Mouse (Mus musculus): Measurements from ENCODE around the gene Man1a.

The Man1a gene

DNA sequence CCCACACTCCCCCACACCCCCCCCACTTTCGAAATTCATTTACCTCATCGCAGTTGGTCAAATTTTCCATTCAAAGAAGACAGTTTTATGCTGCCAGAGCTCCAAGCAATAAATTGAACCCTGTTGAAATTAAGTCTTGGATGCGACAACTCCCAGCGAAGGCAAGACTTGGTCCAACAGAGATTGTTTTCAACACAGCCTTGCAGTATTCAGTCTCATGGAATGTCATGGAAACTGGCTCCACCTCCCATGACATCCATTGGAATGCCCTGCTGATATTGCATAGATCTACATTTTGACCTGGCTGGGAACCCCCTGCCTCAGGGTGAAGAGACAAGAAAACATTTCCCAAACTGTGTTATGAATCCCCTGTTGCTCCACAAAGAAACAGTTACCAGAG lies at the start of gene Man1a:
TSS of gene Man1a (minus strand) at position 190 of the 400 bp plus-strand sequence.
- in situ Hi-C loops (cut with MboI; ENCODE audit: low sequenced_read_pairs) = no loop called here

DNA sequence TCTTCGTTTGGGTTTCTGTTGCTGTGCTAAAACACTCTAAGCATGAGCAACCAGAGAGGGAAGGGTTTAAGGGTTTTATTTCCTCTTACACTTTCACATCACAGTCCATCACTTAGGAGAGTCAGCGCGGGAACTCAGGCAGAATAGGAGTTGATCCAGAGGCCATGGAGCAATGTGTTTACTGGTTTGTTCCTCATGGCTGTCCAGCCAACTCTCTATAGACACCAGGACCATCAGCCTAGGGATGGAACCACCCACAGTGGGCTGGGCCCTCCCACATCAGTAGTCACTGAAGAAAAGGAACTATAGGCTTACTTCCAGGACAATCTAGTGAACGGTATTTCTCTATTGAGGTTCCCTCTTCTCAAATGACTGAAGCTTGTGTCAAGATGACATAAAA lies 45.4 kb upstream of the Man1a start:
- in situ Hi-C loops (cut with MboI; ENCODE audit: low sequenced_read_pairs) = no loop called here

DNA sequence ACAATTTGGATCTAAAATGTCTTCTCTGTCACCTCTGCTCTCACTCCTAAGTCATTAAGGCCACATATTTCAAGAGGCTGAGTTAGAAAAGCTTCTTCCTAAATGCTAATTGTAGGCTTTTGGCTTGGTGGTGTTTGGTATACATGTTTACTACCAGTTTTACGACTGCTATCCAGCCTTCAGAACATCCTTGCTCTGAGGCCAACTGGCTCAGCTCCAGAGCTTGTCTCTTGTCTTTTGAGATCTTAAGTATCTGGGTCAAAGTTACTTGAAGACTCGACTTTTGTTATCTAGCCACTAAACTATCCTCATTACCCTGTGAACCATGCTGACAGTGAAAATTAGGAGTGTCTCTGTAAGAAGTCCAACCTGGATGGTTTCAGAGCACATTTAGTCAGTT lies 44.0 kb upstream of the Man1a start:
- in situ Hi-C loops (cut with MboI; ENCODE audit: low sequenced_read_pairs) = no loop called here

DNA sequence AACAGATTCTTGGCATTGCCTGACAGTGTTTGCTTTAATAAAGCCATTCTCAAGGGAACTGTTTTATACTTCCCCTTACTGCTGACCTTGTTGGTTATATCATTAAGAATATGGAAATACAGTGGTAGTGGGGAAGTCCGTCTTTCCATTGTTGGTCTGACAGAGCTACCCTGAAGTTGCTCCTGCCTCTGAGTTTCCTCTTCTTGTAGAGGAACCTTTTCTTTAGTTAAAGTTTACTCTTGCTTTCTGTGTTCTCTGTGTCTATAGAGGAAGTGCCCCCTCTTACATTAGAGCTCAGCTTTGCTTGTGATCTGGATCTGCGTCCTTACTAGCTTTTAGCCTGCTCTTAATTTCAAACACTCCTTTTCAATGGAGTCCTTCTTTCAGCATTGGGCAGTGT lies 42.9 kb upstream of the Man1a start:
- in situ Hi-C loops (cut with MboI; ENCODE audit: low sequenced_read_pairs) = no loop called here

DNA sequence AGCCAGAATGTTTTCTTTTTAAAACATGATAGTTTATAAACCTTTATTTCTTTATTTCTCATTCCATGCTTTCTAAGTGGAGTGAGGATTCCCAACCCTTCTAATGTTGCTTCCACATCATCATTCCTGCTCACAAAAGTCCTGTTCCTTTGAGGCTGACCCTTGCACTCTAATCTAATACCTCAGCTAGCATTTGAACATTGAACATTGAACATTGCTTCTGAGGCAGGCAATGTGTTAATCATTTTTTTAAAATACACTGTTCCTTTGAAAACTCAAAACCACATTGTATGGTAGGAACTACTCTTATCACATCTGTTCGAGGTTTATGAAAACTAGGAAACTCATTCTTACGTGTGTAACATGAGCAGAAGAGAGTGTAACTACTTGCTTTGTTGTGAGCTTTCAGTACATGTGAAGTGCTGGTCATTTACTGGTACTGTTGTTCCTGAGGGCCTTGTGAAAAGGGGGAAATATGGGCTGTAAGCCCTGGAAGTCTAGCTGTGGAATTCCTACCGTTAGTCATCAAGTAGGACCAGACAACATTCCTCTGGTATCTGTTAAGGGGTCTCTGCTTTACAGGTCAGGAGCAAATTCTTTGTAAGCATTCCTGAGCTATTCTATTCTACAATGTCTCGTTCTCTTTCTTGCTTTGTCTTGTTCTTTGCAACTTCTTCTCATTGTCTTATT lies 42.0 kb upstream of the Man1a start:
- in situ Hi-C loops (cut with MboI; ENCODE audit: low sequenced_read_pairs) = no loop called here

- in situ Hi-C loops (cut with MboI; ENCODE audit: low sequenced_read_pairs) = no loop called here
These were observed 41.4 kb upstream of the Man1a start for GRCm38 (mm10) chr10:54117763-54118162.

- in situ Hi-C loops (cut with MboI; ENCODE audit: low sequenced_read_pairs) = no loop called here
These were observed 27.3 kb upstream of the Man1a start for GRCm38 (mm10) chr10:54103671-54104070.

- in situ Hi-C loops (cut with MboI; ENCODE audit: low sequenced_read_pairs) = no loop called here
These were observed 15.7 kb upstream of the Man1a start for GRCm38 (mm10) chr10:54092081-54092480.

DNA sequence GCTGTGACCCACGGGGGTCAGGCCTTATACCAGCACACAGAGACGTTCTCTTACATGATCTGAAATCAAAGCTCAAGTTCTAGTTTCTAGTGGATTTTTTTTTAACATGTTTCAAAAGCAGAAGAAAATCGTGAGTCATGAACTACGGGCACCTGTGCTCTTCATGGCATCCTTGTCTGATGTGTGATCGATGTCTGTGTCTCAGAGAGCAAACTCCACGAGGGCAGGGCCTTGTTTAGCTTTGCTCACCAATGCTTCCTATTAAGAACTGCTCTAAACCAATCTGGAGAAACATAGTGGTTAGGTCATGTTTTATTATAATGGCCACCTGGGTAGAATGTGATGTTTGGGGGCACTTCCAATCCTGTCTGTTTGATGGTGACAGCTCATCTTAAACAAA lies 13.5 kb upstream of the Man1a start:
- in situ Hi-C loops (cut with MboI; ENCODE audit: low sequenced_read_pairs) = no loop called here

DNA sequence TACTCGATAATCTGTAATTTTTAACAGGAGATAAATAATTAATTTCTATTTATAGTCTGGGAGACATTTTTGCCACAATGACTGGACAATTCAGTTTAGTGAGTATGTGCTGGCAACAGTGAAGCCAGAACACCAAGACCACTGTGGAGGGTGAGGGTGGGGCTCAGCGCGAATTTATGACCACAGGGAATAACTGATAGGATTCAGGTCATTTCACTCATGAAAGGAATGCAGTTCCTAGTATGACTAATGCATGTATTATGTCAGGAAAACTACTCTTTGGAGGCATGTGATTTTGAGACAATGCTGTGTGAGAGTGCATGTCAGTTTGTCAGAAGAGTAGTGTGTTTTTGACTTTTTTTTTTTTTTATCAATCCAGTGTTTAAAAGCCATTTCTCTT lies 10.9 kb upstream of the Man1a start:
- in situ Hi-C loops (cut with MboI; ENCODE audit: low sequenced_read_pairs) = no loop called here

- in situ Hi-C loops (cut with MboI; ENCODE audit: low sequenced_read_pairs) = no loop called here
These were observed 8.7 kb upstream of the Man1a start for GRCm38 (mm10) chr10:54085073-54085472.

- in situ Hi-C loops (cut with MboI; ENCODE audit: low sequenced_read_pairs) = no loop called here
These were observed 596 bp upstream of the Man1a start for GRCm38 (mm10) chr10:54077005-54077404.

- in situ Hi-C loops (cut with MboI; ENCODE audit: low sequenced_read_pairs) = no loop called here
These were observed 883 bp downstream of the Man1a start for GRCm38 (mm10) chr10:54075441-54076010.

DNA sequence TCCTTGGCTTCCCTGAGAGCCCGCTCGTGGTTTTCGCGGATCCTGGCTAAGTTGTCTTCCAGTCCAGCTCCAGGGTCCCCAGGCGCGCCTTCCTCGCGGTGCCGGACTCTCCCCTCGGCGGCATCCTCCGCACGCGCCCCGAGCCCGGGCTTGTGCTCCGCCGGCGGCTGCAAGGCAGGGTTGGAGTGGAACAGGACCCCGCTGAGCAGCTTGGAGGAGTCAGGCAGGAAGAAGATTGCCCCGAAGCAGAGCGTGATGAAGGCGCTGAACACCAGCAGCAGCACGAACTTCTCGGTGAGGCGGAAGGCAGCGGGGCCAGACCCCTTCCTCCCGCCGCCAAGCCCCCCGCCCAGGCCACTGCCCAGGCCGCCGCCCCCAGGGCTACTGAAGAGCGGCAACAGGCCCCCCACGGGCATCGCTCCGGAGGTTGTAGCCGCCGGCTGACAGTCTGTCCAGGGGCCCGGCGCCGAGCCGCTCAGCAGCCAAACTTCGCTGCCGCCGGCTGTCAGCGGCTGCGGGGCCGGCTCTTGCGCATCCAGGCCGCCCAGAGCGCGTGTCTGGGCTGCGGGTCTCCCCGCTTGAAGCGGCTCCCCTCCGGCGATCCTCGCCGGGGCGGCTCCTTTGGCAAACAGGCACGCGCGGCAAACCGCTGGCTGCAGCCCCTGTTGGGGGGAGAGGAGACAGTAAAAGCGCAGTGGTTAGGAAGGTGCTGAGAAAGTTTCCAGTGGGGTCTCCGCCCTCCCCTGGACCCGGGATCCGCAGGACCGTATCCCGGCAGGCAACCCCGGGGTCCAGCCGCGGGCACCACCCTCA lies 1.6 kb downstream of the Man1a start:
- in situ Hi-C loops (cut with MboI; ENCODE audit: low sequenced_read_pairs) = no loop called here

GRCm38 (mm10) chr10:54074247-54074608 lies 2.2 kb downstream of the Man1a start:
- in situ Hi-C loops (cut with MboI; ENCODE audit: low sequenced_read_pairs) = no loop called here

DNA sequence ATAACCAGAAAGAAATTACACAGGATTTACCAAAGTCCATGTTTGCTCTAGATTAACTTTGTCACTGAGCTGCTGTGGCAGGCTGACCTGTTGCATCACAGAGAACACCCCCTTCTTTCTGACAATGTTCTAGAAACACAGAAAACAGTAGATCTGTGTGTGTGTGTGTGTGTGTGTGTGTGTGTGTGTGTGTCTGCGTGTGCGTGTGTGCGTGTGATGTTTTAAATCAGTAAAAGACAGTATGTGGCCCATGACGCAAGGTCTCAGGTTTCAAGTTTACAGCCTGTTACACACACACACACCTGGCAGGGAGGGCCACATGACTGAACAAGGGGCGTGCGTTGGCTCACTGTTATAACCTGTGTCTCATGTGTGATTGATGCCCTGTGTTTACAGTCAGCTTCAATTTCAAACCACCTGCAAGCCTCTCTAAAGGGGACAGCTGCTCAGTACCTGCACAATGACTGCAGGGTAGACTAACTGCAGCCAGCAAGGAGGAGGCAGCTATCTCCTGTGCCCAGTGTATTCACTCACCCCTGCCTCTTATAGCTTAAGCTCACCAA lies 2.7 kb downstream of the Man1a start:
- in situ Hi-C loops (cut with MboI; ENCODE audit: low sequenced_read_pairs) = no loop called here

DNA sequence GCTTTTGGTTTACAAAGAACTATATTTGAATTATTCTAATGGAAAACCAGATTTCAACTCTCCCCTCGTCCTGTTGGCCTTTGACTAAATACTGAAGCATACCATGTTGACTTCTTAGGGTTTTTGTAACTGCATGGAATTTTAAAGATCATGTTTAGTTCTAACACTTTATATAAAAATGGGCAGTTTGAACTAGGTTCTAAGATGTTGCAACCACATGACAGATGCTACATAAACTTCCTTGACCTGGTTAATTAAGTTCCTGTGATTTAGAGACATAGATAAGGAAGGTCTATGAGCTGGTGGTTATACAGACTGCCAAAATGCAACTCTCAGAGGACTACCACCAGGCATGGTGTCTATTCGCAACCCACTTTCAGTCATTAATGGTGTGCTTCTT lies 4.1 kb downstream of the Man1a start:
- in situ Hi-C loops (cut with MboI; ENCODE audit: low sequenced_read_pairs) = no loop called here

GRCm38 (mm10) chr10:54070496-54070895 lies 5.9 kb downstream of the Man1a start:
- in situ Hi-C loops (cut with MboI; ENCODE audit: low sequenced_read_pairs) = no loop called here

DNA sequence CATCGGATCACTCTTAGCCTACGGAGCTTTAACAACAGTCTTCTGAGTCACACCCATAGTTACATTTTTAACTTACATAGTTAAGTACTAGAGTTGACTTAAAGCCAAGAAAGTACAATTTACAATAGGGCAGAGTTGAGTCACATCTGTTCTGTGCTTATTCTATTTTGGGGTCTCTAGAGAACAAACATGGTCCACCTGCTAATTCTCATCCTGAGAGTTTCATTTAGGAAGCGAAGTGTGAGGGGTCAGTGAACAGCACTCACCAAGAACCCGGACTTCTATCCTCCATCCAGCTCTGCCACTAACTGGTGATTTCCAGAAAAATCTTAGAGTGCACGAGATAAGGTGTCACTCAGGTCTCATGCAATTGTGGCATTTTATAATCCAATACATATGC lies 7.0 kb downstream of the Man1a start:
- in situ Hi-C loops (cut with MboI; ENCODE audit: low sequenced_read_pairs) = no loop called here

DNA sequence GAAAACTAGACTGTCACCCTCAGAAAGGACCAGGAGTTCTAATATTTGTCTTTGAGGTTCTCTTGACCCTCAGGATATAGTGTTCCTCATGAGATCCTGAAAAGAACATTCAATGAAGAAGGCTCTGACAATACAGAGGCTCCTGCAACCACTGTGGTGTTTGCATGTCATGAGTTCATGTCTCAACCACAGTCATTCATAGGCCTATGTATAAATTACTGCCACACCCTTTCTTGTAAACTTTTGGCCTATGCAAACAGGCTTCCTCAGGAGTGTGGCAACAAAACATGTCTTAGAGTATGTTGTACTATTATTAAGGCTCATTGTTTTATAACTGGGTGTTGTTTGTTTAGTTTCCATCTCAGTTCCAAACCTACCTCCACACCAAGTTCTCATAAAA lies 9.7 kb downstream of the Man1a start:
- in situ Hi-C loops (cut with MboI; ENCODE audit: low sequenced_read_pairs) = no loop called here

DNA sequence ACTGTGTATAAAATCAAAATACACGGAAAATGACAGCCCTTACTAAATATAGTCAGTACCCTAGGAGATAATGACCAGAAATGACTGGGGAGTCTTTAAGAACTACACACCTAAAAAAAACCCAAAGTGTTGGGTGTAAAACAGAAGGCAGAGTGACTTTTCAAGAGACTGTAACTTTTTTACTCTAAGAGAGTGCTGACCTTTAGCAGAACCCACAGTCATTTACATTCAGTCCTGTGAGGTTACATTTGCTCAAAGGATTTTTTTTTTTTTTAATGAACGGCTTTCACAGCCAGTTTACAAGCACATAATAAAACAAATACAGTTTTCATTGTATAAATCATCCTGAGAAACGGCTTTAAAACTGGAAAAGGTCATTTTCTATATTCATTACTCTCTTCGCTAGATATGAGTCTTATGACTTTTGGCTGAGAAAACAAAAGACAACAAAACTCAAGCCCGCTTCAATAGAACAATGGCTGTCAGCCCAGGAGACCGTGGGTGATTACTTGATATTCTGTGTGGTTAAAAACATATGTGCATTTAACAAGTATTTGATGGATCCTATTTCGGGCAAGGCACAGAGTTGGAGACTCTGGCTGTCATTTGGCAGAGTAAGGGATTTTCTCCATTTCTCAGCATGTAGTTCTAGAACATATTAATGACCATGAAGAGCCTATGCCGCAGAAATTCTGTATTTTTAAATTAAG lies 12.7 kb downstream of the Man1a start:
- in situ Hi-C loops (cut with MboI; ENCODE audit: low sequenced_read_pairs) = no loop called here

Measured in CH12F3 (cell line).